Mouse (Mus musculus) olfactory bulb, adult 2 months (tissue): ENCODE measurements around the gene Nmrk1. TPM values are rescaled to one million over a fixed set of nuclear protein-coding genes. Genes with fewer than 3 reads are reported as not detected.

ENCODE experiments used
- H3K27ac ChIP-seq: fragments of 200-500 bp; 2 replicates; pipeline ENCODE4 v1.5.1; 2012; ENCODE audit warnings: low read depth, low read length; ENCODE audit not compliant: insufficient read depth
- H3K4me1 ChIP-seq: fragments of 200-500 bp; 2 replicates; pipeline ENCODE4 v1.6.1; 2012; ENCODE audit warnings: low read length; ENCODE audit not compliant: control insufficient read depth, insufficient read depth
- H3K4me3 ChIP-seq: fragments of 200-500 bp; 2 replicates; pipeline ENCODE4 v1.5.1; 2012; ENCODE audit warnings: mild to moderate bottlenecking, low read depth, low read length, moderate library complexity; ENCODE audit not compliant: insufficient read depth
- CTCF ChIP-seq: fragments of 200-500 bp; IDR thresholded peaks from 2 replicates; pipeline ENCODE4 v1.5.1; 2012; ENCODE audit warnings: low read depth, mild to moderate bottlenecking, low read length, moderate library complexity; ENCODE audit not compliant: insufficient read depth
- POLR2A ChIP-seq: fragments of 200-500 bp; IDR thresholded peaks from 2 replicates; pipeline ENCODE4 v1.6.1; 2012; ENCODE audit warnings: mild to moderate bottlenecking, low read depth, low read length, moderate library complexity; ENCODE audit not compliant: insufficient read depth
- WGBS: fragments of 180-500 bp; shearing (Covaris S2); methylation state at CpG from one replicate; pipeline ENCODE4 v1.1.7; 2018; 5-methylcytosine and 5-hydroxymethylcytosine counted together
- polyA plus RNA-seq: library from polyadenylated mRNA; stranded (reverse); fragments of >200 nt; gene quantifications from 2 replicates; pipeline ENCODE4 v1.2.4, GENCODE M21; 2012; ENCODE audit warnings: low replicate concordance; ENCODE audit not compliant: missing spikeins, insufficient read depth, insufficient read length

Gene Nmrk1
- polyA plus RNA-seq, 1 experiment, result not detected

DNA sequence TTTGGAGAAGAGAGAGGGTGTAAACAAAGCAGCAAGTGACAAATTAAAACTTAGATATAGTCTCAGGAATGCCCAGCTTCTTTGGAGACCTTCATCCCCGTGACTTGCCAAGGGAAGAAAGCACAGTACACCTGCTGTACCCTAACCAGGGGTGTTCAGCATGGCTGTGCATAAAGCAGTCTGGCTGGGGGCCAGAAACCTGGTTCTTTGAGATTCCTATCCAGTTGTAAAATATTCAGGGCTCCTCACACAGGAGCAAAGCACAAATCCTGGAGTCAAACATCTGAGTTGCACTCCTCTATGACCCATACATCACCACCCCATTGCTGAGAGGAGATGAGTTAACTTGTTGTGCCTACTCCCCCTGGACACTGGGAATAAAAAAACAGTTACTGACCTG, 2.2 kb upstream of the Nmrk1 start:
- WGBS, result 75% methylated on average over 1 of the region's 1 CpGs
- Histone ChIP-seq H3K4me1 (peaks cover under 1% of the 10 kb centered on the region; the same call in 1 of the 2 replicates), H3K27ac (no peak overlapping the region), H3K4me3 (no peak overlapping the region)
- TF ChIP-seq CTCF, result no peak
- no peak for TF ChIP-seq POLR2A

DNA sequence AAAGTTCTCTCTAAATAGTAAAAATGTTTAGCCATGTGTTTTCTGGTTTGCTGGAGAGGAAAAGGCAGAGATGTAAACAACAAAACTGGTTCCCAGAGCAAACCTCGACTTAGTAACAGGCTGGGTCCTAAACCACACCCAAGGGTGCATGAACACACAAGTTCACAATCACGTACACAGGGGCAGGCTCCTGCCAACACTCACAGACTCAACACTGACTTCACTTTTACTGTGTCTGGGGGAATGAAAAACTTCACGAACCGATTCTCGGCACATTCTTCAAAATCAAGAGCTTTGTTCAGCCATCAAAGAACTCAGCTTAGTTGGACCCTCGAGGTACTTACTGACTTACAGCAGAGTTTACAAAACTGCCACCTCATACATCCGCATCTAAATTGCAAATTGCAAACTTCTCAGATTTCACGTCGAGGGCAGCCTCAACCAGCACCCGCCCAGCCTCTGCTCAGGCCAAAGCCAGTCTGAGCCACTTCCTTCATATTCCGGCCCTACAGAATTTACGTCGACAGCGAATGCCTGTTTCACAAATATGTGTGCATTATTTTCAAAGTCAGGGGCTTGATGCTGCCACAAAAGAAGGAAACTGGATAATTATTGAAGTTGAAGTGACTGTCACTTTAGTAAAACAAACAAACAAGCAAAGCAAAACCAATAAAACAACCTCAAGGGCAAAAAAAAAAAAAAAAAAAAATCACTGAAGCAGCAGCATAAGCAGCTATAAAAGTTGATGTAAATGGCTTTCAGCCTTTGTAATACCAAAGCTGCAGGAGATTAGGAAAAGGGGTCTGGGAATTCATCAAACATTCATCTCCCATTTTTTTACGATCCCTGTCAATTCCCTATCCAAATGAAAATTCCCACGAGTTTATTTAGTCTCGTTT, 1.3 kb upstream of the Nmrk1 start:
- TF ChIP-seq POLR2A (no peak), CTCF (no peak)
- Histone ChIP-seq H3K4me1 (no peaks in the 10 kb centered on the region), H3K4me3 (no peak overlapping the region; the same call in 1 of the 2 replicates), H3K27ac (no peak overlapping the region)
- 26% methylated on average over 17 of the region's 17 CpGs for whole genome bisulfite sequencing

DNA sequence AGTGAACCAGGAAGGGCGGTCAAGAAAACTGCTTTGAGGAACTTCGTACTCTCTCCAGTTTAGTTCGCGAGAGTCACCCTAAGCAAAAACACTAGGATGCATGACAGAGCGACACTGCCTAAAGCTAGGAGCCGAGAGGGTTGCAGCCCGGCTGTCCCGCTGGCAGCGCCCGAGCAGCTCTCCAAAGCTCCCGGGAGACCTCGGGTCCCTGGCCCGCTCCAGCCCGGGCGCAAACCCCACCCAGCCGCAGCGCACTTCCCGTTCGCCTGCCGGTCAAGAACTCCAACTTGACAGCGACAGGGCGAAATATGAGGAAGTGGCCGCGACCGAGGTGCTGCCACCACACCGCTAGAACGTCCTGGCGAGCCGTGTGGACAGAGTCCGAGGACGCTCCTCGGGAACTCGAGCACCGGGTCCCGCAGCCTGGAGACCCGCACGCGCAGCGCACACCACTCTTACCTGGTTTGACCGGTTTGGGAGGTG, 548 bp upstream of the Nmrk1 start:
- Histone ChIP-seq H3K4me1 (no peaks in the 10 kb centered on the region; the same call in 1 of the 2 replicates), H3K4me3 (peak overlapping the region; percentile 64), H3K27ac (no peak overlapping the region)
- TF ChIP-seq CTCF, result no peak
- TF ChIP-seq POLR2A, result no peak
- under 1% methylated on average over 40 of the region's 40 CpGs for WGBS

DNA sequence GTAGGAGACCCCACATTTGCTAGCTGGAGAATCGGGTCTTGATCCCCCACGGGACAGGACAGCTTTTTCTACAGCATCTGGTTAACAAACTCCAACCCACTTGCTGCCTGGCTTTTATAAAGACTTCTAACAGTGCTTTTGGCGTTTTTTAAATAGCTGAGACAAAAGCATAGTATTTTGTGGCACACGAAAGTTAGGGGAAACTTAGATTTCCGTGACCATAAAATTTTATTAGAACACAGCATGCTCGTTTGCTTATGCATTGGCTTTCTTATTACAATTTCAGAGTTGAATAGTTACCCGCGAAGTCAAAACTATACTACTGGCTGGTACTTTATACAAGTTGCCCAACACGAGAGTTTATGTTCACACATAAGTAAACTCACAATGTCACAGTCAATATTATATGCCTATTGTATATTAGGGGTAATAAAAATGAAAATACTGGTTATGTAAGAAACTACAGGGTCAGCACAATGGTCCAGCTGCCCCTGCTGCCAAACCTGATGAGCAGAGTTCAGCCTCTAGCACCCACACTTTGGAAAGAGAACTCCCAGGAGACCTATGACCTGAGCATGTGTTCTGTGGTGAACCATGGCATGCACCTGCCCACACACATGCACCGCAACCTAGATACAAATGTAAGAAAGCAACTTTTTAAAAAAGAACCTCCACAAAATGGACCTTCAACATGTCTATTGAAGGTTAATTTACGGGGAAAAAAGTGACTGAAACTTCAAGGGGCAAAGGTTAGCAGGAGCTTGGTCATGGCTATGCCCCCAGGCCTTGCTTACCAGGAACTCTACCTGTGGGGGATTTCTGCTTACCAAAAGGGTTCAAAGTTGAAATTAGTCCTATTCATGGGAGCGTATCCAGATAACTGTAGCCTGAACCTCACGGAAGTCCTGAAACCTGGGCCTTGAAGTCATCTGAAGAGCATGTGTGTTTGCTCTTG, 758 bp downstream of the Nmrk1 start:
- H3K4me1 ChIP-seq, result no peaks in the 10 kb centered on the region; the same call in 1 of the 2 replicates
- H3K4me3 ChIP-seq, result peak overlapping the region; percentile 64
- TF ChIP-seq CTCF (no peak), POLR2A (no peak)
- 72% methylated on average over 13 of the region's 13 CpGs for WGBS
- no peak overlapping the region for H3K27ac ChIP-seq

DNA sequence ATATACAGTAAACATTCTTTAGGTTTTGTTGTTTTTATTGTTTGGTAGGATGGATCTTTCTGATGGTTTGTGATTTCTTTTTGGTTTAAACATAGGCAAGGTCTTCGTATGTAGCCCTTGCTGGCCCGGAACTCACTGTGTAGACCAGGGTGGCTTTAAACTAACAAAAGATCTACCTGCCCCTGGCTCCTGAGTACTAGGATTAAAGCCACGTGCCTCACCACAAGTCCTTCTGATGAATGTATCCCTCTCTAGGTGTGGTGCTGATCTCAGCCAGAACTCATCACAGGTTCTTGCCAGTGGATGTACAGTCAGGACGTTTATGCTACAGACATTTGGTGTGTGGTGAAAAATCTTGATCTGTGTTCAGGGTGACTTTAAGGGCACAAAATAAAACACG, 6.2 kb downstream of the Nmrk1 start:
- H3K27ac ChIP-seq, result no peak overlapping the region
- H3K4me3 ChIP-seq, result no peak overlapping the region
- TF ChIP-seq CTCF, result no peak
- TF ChIP-seq POLR2A, result no peak
- no peaks in the 10 kb centered on the region; the same call in 1 of the 2 replicates for H3K4me1 ChIP-seq
- 85% methylated on average over 5 of the region's 5 CpGs for WGBS

DNA sequence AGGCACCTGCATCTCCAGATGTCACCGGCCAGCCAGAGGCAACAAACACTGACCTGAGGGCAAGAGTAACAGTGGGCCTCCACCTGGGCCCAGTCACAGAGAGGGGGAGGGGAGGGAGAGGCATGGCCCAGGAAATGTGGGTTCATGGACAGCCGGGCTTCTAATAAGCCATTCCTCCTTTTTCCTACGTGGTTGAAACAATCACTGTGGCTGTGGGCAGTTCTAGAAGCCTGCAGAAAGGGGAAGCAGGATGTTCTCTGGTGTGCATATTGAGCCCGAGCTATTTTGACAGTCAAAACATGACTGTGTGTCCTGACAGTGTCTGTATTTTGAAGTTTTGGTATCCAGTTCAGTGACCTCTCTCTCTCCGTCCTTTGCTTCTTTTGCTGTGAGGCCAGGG, 7.2 kb downstream of the Nmrk1 start:
- Histone ChIP-seq H3K27ac (no peak overlapping the region), H3K4me3 (no peak overlapping the region), H3K4me1 (no peaks in the 10 kb centered on the region; the same call in 1 of the 2 replicates)
- WGBS, result 73% methylated on average over 5 of the region's 5 CpGs
- TF ChIP-seq POLR2A (no peak), CTCF (no peak)

DNA sequence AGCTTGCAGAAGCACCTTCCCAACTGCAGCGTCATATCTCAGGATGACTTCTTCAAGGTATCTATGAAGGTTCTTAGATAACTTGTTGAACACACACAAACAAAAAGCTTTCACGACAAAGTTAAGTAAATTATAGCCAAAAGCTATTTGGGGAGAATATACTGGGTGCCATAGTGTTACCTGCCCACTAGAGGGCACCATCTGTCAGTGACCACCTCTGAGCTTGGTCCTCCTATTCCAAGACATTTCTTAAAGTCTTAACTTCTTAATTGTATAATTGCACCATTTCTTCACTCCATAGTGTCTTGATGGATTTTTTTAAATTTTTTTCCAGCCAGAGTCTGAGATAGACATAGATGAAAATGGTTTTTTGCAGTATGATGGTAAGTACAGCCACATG, 7.8 kb downstream of the Nmrk1 start:
- Histone ChIP-seq H3K4me1 (no peaks in the 10 kb centered on the region; the same call in 1 of the 2 replicates), H3K4me3 (no peak overlapping the region), H3K27ac (no peak overlapping the region)
- whole genome bisulfite sequencing, result 49% methylated on average over 2 of the region's 2 CpGs
- TF ChIP-seq CTCF, result no peak
- no peak for TF ChIP-seq POLR2A

DNA sequence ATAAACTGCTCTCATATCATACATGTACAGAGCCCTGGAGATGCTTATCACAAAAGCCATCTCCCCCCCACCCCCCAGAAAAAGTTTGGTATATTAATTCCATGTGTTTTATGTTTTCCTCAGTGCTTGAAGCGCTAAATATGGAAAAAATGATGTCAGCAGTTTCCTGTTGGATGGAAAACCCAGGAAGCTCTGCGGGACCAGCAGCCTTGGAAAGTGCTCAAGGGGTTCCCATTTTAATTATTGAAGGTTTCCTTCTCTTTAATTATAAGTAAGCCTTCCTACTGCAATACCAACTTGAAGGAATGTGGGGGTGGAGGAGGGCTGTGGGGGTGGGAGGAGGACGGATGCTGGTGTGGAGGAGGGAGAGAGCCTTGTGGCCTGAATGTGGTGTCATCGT, 9.3 kb downstream of the Nmrk1 start:
- no peak overlapping the region for H3K4me3 ChIP-seq
- WGBS, result 72% methylated on average over 4 of the region's 4 CpGs
- no peak overlapping the region for H3K27ac ChIP-seq
- TF ChIP-seq POLR2A (no peak), CTCF (no peak)
- no peaks in the 10 kb centered on the region; the same call in 1 of the 2 replicates for H3K4me1 ChIP-seq

DNA sequence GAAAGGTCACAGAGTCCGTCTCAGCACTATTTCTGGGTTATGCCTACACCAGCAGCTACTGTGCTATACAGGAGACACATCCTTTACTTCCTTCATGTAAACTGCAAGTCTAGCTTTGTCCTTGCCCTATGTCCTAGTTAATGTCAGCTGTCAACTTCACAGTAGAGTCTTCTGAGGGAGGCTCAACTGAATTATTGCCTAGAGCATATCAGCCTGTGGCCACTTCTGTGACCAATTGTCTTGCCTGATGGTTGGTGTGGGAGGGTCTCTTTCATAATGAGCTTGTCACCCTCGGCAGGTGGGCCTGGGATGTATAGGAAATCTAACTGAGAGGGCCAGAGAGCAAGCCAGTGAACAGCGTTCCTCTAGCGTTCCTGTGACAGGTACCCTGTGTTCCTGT, 11.7 kb downstream of the Nmrk1 start:
- H3K27ac ChIP-seq, result no peak overlapping the region
- TF ChIP-seq CTCF, result no peak
- no peak for TF ChIP-seq POLR2A
- no peak overlapping the region for H3K4me3 ChIP-seq
- no peaks in the 10 kb centered on the region for H3K4me1 ChIP-seq
- 70% methylated on average over 4 of the region's 4 CpGs for WGBS
